11 mouse cellular contexts compared by ENCODE assay signal in the genomic region with DNA sequence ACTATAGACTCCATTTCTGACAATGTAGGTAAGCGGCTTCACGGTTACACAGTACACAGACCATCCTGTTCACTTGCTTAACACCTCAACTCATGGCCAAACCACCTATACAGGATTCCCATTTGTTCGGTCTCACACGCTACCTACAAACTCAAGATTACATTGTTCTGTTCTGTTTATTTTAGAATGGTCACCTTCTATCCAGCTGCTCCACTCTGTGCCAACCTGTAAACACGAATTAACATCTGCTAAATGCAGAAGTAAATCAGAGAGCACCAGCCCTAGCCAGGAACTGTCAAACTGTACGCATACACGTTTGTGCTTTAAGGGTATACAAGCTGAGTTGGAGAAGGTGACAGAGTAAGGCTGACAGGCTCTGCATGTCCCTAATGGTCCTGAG.
"Had no signal": no experiment of that assay in that cellular context is flagged by ENCODE, and none has a peak within 500 bp of the region (broad histone marks: within the 10 kb centered on the region; RNA-seq: fewer than 3 reads in every experiment).

No protein-coding gene starts in this region.

- H3K9me3 ChIP-seq: midbrain, embryonic 10.5 days; neural tube, embryonic 15.5 days had no signal

- H3K27ac ChIP-seq: layer of hippocampus, adult 2 months; midbrain, embryonic 10.5 days; neural tube, embryonic 15.5 days had no signal

- H3K4me2 ChIP-seq: lung, embryonic 14.5 days; neural tube, embryonic 15.5 days had no signal

- H3K9ac ChIP-seq: lung, embryonic 14.5 days; neural tube, embryonic 15.5 days had no signal

- H3K4me3 ChIP-seq: layer of hippocampus, adult 2 months; midbrain, embryonic 10.5 days; myocyte; neural tube, embryonic 15.5 days had no signal

- H3K27me3 ChIP-seq: neural tube, embryonic 15.5 days had no signal

- H3K4me1 ChIP-seq: neural tube, embryonic 15.5 days had no signal

- DNase-seq: kidney, adult 11 months; kidney, adult 9 months; midbrain, embryonic 14.5 days; right cerebral cortex, adult 18-20 months; right cerebral cortex, postnatal 25 days; thymus, postnatal 36 days had no signal
